Mouse (Mus musculus) heart, embryonic 11.5 days (tissue): ENCODE results near the gene Rasl11a. TPM values are rescaled to one million over a fixed set of nuclear protein-coding genes. Genes with fewer than 3 reads are reported as not detected.
A peak's percentile ranks its signal among the peaks of the same experiment; 100 is the strongest.

Source experiments
- ATAC-seq: fragments of 200-750 bp; cut with Nextera tagmentation; replicated peaks from 2 replicates; pipeline ENCODE4 v1.8.0; 2017; ENCODE audit warnings: moderate library complexity; ENCODE audit not compliant: insufficient number of reproducible peaks, low FRiP score, low TSS enrichment
- H3K27ac ChIP-seq: fragments of 300-500 bp; sonication (generic); 2 replicates; pipeline ENCODE4 v1.5.1; 2014; ENCODE audit warnings: mild to moderate bottlenecking, low read depth, low read length
- H3K27me3 ChIP-seq: fragments of 300-500 bp; sonication (generic); 2 replicates; pipeline ENCODE4 v1.6.1; 2014; ENCODE audit warnings: mild to moderate bottlenecking, low read length, mixed read lengths; ENCODE audit not compliant: control insufficient read depth, insufficient read depth
- H3K36me3 ChIP-seq: fragments of 300-500 bp; sonication (generic); 2 replicates; pipeline ENCODE4 v1.6.1; 2014; ENCODE audit warnings: mild to moderate bottlenecking, low read length, moderate library complexity, mixed read lengths; ENCODE audit not compliant: control insufficient read depth, insufficient read depth
- H3K4me1 ChIP-seq: fragments of 300-500 bp; sonication (generic); 2 replicates; pipeline ENCODE4 v1.6.1; 2014; ENCODE audit warnings: low read length; ENCODE audit not compliant: control insufficient read depth, insufficient read depth
- H3K4me2 ChIP-seq: fragments of 300-500 bp; sonication (generic); 2 replicates; pipeline ENCODE4 v1.6.1; 2014; ENCODE audit warnings: mild to moderate bottlenecking, moderate library complexity
- H3K4me3 ChIP-seq: fragments of 300-500 bp; sonication (generic); 2 replicates; pipeline ENCODE4 v1.5.1; 2014; ENCODE audit warnings: low read depth, low read length
- H3K9ac ChIP-seq: fragments of 300-500 bp; sonication (generic); 2 replicates; pipeline ENCODE4 v1.6.1; 2014; ENCODE audit warnings: mild to moderate bottlenecking, low read depth, low read length, moderate library complexity
- H3K9me3 ChIP-seq: fragments of 300-500 bp; sonication (generic); replicated peaks from 2 replicates; pipeline ENCODE4 v1.6.1; 2016; ENCODE audit warnings: low read length; ENCODE audit not compliant: control insufficient read depth
- WGBS: fragments of 180-500 bp; shearing (Covaris S2); extraction: QIAGEN DNeasy Blood & Tissue Kit; methylation state at CpG from one replicate; pipeline ENCODE4 v1.1.7; 2014; ENCODE audit not compliant: insufficient replicate concordance; 5-methylcytosine and 5-hydroxymethylcytosine counted together
- polyA plus RNA-seq: library from polyadenylated mRNA; unstranded; fragments of >200 nt; fragmentation: Nextera tagmentation; extraction: Ambion mirVana; gene quantifications from 2 replicates; pipeline ENCODE4 v1.2.1, GENCODE M21; 2014

Gene Rasl11a
- polyA plus RNA-seq, 1 experiment from 2014 or later, result 10.9 TPM

- Histone ChIP-seq H3K27ac (no peak overlapping the region), H3K36me3 (no peaks in the 10 kb centered on the region), H3K27me3 (no peaks in the 10 kb centered on the region), H3K4me2 (no peak overlapping the region), H3K4me3 (no peak overlapping the region), H3K4me1 (no peaks in the 10 kb centered on the region), H3K9me3 (no peaks in the 10 kb centered on the region), H3K9ac (no peak overlapping the region)
- ATAC-seq, result no peak
- WGBS, result 84% methylated on average over 8 of the region's 8 CpGs
These were observed 25.8 kb upstream of the Rasl11a start for GRCm38 (mm10) chr5:146818906-146819623.

- H3K36me3 ChIP-seq, result no peaks in the 10 kb centered on the region
- no peak overlapping the region for H3K9ac ChIP-seq
- H3K4me3 ChIP-seq, result no peak overlapping the region
- no peaks in the 10 kb centered on the region for H3K4me1 ChIP-seq
- no peaks in the 10 kb centered on the region for H3K27me3 ChIP-seq
- H3K4me2 ChIP-seq, result no peak overlapping the region
- no peak overlapping the region for H3K27ac ChIP-seq
- ATAC-seq, result no peak
- no peaks in the 10 kb centered on the region for H3K9me3 ChIP-seq
- WGBS, result 84% methylated on average over 5 of the region's 5 CpGs
These were observed 21.9 kb upstream of the Rasl11a start for GRCm38 (mm10) chr5:146823005-146823404.

DNA sequence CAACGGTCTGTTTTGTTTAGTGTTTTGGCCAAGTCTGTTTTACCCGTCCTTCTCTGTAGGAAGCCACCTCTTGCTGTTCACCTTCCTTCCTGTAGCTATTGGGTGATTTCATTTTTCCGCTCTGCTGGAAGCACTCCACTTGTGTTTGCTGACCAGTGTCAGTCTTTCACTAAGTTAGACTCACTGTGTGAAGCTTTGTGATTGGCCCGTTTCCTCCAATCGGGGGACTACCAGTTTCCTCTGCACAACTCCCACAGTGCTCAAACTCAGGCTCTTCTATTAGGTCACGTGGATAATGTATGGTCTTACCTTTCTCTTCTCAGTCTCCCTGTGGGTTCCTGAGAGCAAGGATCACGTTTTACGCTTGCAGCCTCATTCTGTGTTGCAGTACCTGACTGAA lies 15.3 kb upstream of the Rasl11a start:
- Histone ChIP-seq H3K4me2 (no peak overlapping the region), H3K9me3 (no peaks in the 10 kb centered on the region), H3K27ac (no peak overlapping the region), H3K4me1 (peaks cover 12% of the 10 kb centered on the region; the same call in 1 of the 2 replicates), H3K4me3 (no peak overlapping the region), H3K27me3 (no peaks in the 10 kb centered on the region), H3K36me3 (peaks cover under 1% of the 10 kb centered on the region; the same call in 1 of the 2 replicates), H3K9ac (no peak overlapping the region)
- no peak for ATAC-seq
- WGBS, result 51% methylated on average over 8 of the region's 8 CpGs

- no peaks in the 10 kb centered on the region for H3K27me3 ChIP-seq
- peak overlapping the region; percentile 92 for H3K27ac ChIP-seq
- H3K4me1 ChIP-seq, result peaks cover 18% of the 10 kb centered on the region; the same call in 1 of the 2 replicates
- ATAC-seq, result no peak; the same call in 1 of the 2 replicates
- peak overlapping the region; percentile 77 for H3K4me2 ChIP-seq
- peaks cover 23% of the 10 kb centered on the region for H3K36me3 ChIP-seq
- no peaks in the 10 kb centered on the region for H3K9me3 ChIP-seq
- WGBS, result 47% methylated on average over 7 of the region's 7 CpGs
- H3K4me3 ChIP-seq, result peak overlapping the region; percentile 73
- peak overlapping the region; percentile 91; the same call in 1 of the 2 replicates for H3K9ac ChIP-seq
These were observed 12.5 kb upstream of the Rasl11a start for GRCm38 (mm10) chr5:146832435-146832768.

DNA sequence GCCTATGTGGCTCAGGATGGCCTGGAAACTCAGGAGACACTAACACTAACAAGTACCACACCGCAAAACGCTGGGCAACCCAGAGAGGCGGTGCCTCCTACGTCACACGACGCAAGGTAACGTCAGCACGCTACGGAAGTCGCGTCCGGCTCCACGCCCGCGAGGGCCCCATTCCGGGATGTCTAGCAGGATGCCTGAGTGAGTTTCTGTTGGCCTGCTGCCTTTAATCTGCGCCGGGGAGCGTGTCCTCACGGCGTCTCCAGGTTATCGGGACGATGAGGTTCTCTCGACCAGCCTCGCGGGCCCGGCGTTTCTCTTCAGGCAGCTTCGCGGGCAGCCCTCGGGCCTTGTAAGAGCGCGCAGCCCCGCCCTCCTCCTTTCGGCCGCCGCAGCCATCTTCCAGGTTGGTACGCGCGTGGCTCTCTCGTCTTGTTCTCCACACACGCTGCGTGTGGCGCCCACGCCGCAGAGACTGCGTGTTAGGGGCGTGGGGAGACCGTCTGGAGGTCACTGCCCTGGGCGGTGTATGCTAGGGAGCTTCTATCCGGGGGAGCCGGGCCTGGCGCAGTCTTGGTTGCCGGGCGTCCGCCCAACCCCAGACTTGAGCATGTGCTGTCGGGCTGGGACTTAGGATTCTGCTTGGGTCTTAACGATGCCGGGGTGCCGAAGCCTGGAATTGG lies 12.0 kb upstream of the Rasl11a start, which contains the start of gene Rpl21:
TSS of gene Rpl21 (plus strand) at position 122 of the 680 bp plus-strand sequence.
- under 1% methylated on average over 60 of the region's 60 CpGs for WGBS
- peak within 1 kb of the TSS; percentile 73 for H3K4me3 ChIP-seq
- H3K9ac ChIP-seq, result peak within 1 kb of the TSS; percentile 91
- no peaks in the 10 kb centered on the region for H3K27me3 ChIP-seq
- no peaks in the 10 kb centered on the region for H3K9me3 ChIP-seq
- peak; percentile 97 for ATAC-seq
- peak within 1 kb of the TSS; percentile 92 for H3K27ac ChIP-seq
- H3K4me2 ChIP-seq, result peak within 1 kb of the TSS; percentile 77
- H3K4me1 ChIP-seq, result peaks cover 18% of the 10 kb centered on the region; the same call in 1 of the 2 replicates
- peaks cover 28% of the 10 kb centered on the region for H3K36me3 ChIP-seq

- 14% methylated on average over 8 of the region's 8 CpGs for WGBS
- no peaks in the 10 kb centered on the region for H3K27me3 ChIP-seq
These were observed 11.1 kb upstream of the Rasl11a start for GRCm38 (mm10) chr5:146833673-146834201.

GRCm38 (mm10) chr5:146834959-146835358 lies 9.9 kb upstream of the Rasl11a start:
- Histone ChIP-seq H3K4me3 (no peak overlapping the region), H3K4me2 (no peak overlapping the region), H3K9ac (peak overlapping the region; percentile 28; the same call in 1 of the 2 replicates), H3K27ac (no peak overlapping the region), H3K36me3 (peaks cover 30% of the 10 kb centered on the region), H3K27me3 (no peaks in the 10 kb centered on the region), H3K9me3 (no peaks in the 10 kb centered on the region), H3K4me1 (peaks cover 18% of the 10 kb centered on the region; the same call in 1 of the 2 replicates)
- WGBS, result 84% methylated on average over 8 of the region's 8 CpGs
- no peak for ATAC-seq

More at GRCm38 (mm10) chr5:146833673-146834201, 11.1 kb upstream of the Rasl11a start:
- Histone ChIP-seq H3K36me3 (peaks cover 30% of the 10 kb centered on the region), H3K4me2 (peak overlapping the region; percentile 77), H3K9ac (peak overlapping the region; percentile 91), H3K4me3 (peak overlapping the region; percentile 73), H3K9me3 (no peaks in the 10 kb centered on the region), H3K27ac (peak overlapping the region; percentile 92; the same call in 1 of the 2 replicates), H3K4me1 (peaks cover 18% of the 10 kb centered on the region; the same call in 1 of the 2 replicates)
- no peak for ATAC-seq

DNA sequence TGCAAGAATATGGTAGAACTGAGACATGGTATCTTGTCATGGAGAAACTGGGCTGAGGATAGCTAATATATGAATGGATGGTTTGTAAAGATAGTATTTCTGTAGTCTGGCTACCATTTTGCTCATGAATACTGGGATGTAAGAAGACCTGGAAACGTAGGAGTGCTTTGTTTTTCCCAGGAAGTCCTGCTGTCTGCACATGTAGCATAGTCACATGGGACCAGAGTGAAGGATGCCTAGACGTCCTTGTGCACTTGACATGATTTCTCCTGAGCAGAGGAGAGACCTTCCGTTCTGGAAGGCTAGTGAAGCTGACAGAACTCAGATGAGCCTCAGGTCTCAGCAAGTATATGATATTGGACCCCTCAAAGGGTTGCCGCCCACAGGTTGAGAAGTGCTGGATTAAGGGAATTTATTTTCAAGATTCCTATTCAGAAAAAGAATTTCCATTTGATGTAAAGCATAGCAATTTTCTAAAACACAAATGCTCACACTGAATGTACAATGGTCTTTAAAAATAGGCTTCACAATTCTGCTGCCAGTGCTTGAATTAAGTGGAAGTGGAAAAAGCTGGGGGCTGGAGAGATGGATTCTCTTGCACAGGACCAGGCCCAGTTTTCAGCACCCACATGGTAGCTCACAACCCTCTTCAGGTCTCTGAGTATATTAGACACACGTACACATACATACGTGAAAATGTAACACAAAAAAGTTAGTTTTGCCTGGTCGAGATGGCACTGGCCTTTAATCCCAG lies 6.7 kb upstream of the Rasl11a start:
- Histone ChIP-seq H3K4me1 (peaks cover 13% of the 10 kb centered on the region; the same call in 1 of the 2 replicates), H3K36me3 (peaks cover 30% of the 10 kb centered on the region), H3K9me3 (no peaks in the 10 kb centered on the region), H3K9ac (no peak overlapping the region), H3K4me3 (no peak overlapping the region), H3K27ac (no peak overlapping the region), H3K4me2 (no peak overlapping the region), H3K27me3 (no peaks in the 10 kb centered on the region)
- 64% methylated on average over 7 of the region's 7 CpGs for WGBS
- ATAC-seq, result no peak
